Mouse (Mus musculus) left cerebral cortex, postnatal 14 days (tissue): Measurements from ENCODE around the gene Zscan2. TPM values are rescaled to one million over a fixed set of nuclear protein-coding genes. Genes with fewer than 3 reads are reported as not detected.

Experiments
- DNase-seq, 2 experiments: peaks; one replicate each; pipeline ENCODE4 v3.0.0; 2021 to 2022; ENCODE audit warnings: low spot score in 2 of 2, mixed read lengths in 1 of 2
- intact Hi-C: fragments of 180-260 bp; cut with DNase I; formaldehyde crosslinking; loops from one replicate; pipeline ENCODE4 v1.15.1; 2025
- total RNA-seq, 2 experiments: library from RNA; stranded (reverse); gene quantifications; 2 replicates each; pipeline ENCODE4 v1.2.3; 2021

Zscan2 gene
- total RNA-seq, 2 experiments from 2014 or later = 10.3 to 10.8 TPM

DNA sequence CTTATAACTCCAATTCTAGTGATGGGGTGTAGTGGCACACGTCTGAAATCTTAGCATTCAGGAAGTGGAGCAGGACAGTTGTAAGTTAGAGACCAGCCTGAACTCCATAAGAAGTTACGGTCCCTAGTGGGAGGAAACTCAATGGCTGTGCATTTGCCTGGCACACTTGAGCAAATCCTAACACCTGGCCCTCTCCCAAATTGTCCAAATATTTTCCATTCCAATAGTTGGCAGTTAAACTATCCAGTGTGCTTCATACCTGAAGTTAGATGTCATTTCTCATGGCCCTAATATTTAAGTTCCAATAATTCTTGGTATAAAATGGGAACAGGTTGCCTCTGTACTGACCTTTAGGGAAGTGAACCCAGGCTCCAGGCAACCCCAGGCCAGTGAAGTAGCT, 8.0 kb downstream of the Zscan2 start:
- intact Hi-C loops = no loop called here
- DNase-seq = no peak

DNA sequence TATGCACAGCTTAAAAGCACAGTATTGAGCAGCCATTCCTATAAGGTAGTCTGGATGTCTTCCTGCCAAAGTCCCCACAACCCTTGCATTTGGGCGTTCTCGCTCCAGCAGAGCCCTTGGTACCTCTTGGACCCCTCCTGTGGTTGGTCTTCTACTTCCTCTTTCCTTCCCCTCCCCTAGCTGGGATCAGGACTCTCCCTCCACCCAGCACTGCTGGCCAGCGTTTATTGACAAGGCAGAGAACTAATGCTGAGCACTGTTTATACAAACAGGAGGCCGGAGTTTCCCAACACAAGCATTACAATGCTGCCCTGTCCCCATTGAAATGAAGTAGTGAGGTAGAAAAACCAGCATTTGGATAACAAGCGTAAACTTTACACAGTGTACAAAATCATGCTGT, 12.3 kb downstream of the Zscan2 start:
- intact Hi-C loops = no loop called here

DNA sequence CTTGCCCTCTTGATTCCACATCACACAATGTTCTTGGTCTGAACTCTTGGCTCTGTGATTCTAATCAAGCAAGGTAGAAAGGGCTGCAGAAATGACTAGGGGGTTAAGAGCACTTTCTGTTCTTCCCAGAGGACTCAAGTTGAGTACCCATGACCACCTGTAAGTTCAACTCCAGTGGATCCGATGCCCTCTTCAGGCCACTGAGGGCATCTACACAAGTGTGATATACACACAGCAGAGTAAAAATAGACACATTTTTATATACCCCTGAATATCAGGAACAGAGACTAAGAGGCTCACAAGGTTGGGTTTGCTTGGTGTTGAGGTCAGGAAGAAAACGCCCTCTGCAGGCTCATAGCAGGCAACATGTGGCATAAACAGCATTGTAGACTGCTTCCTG, 12.9 kb downstream of the Zscan2 start:
- intact Hi-C loops = no loop called here
- DNase-seq = no peak

More for the DNA sequence above, 12.3 kb downstream of the Zscan2 start:
- DNase-seq = no peak

DNA sequence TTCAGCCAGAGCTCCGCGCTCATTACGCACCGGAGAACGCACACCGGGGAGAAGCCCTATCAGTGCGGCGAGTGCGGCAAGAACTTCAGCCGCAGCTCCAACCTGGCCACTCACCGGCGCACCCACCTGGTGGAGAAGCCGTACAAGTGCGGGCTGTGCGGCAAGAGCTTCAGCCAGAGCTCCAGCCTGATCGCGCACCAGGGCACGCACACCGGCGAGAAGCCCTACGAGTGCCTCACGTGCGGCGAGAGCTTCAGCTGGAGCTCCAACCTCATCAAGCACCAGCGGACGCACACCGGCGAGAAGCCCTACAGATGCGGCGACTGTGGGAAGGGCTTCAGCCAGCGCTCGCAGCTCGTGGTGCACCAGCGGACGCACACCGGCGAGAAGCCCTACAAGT, 15.0 kb downstream of the Zscan2 start:
- DNase-seq = no peak
- intact Hi-C loops = no loop called here

DNA sequence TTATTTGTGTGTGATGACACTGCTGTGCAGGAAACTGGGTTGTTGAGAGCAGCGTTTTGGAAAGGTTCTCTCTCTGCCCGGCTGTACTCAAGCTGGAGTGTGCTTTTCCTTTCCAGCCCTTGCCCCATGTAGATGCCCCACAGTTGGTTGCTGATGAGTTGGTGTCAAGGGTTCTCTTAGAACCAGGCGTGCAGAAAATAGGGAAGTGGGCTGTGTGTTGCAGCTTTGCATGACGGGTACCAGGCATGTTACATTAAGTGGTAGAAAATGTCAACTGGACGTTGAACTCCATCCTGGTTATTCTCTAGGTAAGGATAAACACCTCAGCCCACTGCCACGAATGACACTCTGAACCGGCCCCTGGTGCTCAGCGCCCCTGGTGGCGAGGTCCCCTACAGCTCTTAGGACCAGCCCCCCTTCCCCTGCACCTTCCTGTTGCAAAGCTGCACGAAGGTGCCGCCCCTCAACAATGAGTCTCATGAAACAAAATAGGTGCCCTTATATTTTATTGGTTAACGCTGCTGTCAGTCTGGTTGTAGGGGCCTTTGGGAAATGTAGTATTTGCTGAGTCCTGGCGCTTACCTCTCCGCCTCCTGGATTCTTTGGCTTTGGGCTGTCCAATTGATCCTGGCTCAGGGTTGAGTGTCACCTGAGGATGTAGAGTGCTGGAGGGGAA, 22.2 kb downstream of the Zscan2 start:
- peak; percentile 75 to 90 for DNase-seq
- intact Hi-C loops = loop anchor here (10.0 kb wide), 1 partner anchor 272 kb away; no protein-coding TSS in a partner anchor

DNA sequence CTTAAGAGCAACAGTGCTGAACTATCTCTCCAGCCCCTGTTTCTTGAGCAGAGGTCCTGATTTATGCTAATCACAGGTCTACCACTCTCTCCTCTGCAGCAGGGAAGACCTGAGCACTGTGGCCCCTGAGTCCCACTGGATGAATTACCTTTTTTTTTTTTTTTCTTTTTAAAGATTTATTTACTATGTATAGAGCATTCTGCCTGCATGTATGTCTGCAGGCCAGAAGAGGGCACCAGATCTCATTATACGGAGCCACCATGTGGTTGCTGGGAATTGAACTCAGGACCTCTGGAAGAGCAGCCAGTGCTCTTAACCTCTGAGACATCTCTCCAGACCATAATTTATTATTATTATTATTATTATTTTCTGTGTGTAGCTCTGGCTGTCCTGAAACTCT, 24.9 kb downstream of the Zscan2 start:
- intact Hi-C loops = loop anchor here (10.0 kb wide), 1 partner anchor 269 kb away; no protein-coding TSS in a partner anchor
- DNase-seq = no peak

DNA sequence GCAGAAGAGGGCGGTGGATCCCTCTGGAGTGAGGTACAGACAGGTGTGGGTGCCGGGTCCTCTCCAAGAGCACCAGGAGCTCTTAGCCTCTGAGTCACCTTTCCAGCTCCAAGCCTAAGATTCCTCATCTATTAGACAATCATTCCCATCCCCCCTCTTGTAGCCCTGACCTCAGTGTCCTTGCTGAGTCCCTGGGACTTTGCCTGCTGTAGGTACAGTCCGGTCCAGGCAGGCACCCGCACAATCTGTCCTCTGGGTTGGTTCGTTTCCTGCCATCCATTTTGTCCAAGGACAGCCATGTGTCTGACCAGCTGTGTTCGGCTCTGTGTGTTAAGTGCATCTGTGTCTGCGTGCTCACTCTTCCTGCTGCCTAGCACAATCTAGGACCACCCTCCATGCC, 27.9 kb downstream of the Zscan2 start:
- intact Hi-C loops = loop anchor here (10.0 kb wide), 1 partner anchor 266 kb away; no protein-coding TSS in a partner anchor
- DNase-seq = no peak

DNA sequence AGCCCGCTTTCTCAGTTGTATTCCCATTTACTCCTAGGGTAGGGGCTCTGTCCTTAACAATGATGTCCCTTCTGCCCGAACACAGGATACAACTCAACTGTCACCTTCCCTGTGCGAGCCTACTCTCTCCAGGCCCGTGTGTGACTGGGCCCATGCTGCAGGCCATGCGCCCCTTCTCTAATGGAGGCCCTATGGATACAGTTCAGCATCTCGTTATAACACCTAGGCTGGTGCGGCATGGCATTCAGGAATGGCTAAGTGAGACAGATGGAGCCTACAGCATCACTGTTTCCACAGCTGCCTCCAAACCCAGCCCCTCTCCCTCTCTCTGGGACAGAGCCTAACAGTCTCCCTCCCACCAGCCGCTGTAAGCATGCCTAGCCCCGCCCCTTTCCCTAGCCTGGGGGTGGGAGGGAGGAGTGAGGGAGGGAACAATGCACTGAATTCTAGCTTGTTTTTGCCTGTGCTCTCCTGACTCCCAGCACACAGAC, 28.3 kb downstream of the Zscan2 start:
- intact Hi-C loops = loop anchor here (10.0 kb wide), 1 partner anchor 266 kb away; no protein-coding TSS in a partner anchor
- DNase-seq = peak; percentile 31 to 57

DNA sequence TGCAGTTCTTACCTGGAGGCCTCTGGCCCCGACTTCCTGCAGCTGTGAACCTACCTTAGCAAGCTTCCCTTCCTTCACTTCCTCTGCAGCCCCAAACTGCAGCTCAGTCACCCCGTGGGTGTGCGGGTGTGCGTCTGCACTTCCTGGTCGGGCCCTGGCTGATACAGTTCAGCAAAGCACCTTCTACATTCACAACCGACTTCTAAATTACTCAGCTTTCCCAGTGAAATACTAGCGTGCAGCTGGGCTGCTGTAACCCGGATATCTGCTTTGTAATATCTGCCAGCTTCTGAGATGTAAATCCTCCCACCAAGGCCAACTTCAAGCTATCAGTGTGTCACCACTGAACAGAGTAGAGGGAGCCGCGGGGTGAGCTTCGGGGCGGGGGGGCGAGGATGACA, 29.1 kb downstream of the Zscan2 start:
- DNase-seq = no peak
- intact Hi-C loops = loop anchor here (10.0 kb wide), 1 partner anchor 265 kb away; no protein-coding TSS in a partner anchor

DNA sequence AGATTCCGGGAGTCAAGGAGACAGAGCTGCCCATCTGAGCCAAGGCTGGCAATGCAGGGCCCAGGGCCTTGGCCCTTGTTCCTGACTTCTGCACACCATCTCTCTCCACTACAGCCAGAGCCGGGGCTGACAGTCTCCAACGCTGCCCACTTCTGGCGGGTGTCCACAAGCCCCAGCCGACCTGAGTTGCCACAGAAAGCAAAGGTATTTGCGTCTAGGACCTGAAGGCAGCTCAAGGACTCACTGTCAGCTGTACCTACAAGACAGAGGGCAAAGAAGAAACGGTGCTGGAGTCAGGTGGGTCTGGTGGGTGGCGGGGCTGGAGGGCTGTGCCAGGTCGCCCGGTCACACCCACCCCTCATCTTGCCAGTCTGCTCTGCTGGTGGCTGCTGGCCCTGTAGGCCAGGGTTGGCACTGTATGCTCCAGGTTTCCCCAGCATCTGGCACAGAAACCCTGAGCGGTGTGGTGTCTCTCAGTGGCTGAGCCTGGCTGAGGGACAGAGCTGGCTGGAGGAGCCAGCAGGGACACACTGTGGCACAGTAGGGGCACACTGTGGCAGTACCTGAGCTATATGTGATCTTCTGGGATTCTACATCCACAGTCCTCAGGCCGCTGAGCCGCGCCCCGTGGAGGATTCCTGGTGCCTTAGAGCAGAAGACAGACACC, 32.5 kb downstream of the Zscan2 start:
- no peak for DNase-seq
- intact Hi-C loops = no loop called here

DNA sequence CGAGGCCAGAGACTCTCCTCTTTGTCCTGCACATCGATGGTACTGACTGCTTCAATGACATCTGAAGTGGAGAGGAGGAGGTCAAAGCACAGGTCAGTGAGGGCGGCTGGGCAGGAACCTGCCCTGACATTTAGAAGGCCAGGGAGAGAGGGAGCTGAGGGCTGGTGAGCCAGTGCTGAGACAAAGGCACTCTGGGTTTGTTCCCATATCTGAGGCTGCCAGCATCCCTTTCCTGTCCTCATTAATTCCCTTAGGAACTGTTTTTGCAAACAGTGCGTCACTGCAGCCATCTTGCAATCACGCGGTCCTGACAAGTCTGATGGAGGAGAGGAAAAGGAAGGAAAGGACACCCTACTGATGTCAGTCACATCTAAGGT, 33.0 kb downstream of the Zscan2 start:
- no peak for DNase-seq

DNA sequence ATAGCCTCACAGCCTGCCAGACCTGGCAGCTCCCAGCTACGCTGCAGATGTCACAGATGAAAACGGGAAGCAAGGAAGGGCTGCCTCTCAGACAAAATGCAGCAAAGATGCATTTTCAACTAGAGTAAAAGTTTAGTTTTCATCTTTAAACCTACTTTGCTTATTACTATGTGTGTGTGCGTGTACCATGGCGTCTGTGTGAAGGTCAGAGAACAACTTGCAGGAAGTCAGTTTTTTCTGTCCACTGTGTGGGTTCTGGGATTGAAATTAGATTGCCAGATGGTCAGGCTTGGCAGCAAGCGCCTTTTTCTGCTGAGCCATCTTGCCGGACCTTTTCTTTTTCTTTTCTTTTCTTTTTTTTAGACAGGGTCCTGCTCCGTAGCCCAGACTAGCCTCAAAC, 33.5 kb downstream of the Zscan2 start:
- intact Hi-C loops = no loop called here
- no peak for DNase-seq

More for the DNA sequence above, 33.0 kb downstream of the Zscan2 start:
- intact Hi-C loops = no loop called here

DNA sequence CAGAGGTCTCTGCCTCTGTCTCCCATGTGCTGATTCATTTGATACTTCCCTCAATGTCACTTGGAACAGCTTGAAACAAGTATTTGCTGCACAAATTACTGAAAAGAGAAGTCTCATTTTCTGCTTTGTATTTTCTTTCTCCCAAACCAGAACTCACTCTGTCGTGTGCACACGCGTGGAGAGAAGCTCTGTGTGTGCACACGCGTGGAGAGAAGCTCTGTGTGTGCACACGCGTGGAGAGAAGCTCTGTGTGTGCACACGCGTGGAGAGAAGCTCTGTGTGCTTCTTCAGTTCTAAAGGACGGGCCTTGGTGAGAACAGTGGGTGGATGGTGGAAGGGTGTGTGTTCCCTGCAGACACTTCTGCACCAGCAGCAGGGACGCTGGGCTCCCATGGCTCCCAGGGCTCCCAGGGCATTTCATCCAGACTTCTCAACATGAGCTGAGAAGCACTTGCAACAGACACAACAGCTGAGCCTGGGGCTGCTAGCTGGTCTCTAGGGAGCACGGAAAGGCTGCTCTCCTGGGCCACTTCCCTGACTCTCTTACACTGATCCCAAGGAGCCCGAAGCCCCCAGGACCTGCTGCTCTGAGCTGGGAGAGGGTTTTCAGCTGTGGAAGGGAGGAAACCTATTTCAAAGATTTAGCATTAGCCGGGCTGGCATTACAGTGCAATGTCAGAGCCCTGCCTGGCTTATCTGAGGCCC, 34.2 kb downstream of the Zscan2 start:
- intact Hi-C loops = no loop called here
- no peak for DNase-seq

DNA sequence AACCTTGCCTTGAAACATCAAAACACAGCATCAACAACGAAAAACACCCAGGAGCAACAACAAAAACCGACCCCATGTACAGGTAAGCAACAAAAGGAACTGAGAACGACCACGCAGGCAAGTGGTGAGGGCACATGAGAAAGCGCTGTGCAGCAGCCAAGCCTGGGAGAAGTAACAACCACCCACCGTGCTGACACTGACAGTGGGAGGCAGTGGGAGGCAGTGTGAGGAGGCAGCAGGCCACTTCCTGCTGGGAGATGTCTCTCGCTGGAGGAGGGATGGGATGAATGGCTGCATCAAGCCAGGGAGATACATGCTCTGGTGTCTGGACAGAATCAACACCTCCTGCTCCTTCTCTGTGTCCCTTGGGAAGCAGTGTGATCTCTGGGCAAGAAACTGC, 36.4 kb downstream of the Zscan2 start:
- no peak for DNase-seq
- intact Hi-C loops = no loop called here

DNA sequence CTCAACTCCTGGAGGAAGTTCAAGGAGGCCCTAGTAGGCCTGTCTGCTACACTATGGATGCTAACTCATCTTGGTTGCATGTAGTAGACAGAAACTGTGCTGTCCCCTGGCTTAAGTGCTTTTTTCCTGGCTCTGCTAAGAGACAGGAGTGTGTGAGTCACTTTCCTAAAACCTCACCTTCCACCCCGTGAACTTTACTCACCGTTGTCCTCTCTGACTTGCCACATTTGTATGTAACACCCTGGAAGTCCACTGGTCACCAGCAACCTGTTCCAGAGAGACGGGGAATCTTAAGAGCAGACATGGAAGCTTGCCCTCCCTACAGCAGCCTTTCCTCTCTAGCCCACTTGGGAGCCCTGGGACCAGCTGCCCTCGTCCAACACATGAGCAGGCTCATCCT, 37.0 kb downstream of the Zscan2 start:
- intact Hi-C loops = no loop called here
- DNase-seq = no peak

DNA sequence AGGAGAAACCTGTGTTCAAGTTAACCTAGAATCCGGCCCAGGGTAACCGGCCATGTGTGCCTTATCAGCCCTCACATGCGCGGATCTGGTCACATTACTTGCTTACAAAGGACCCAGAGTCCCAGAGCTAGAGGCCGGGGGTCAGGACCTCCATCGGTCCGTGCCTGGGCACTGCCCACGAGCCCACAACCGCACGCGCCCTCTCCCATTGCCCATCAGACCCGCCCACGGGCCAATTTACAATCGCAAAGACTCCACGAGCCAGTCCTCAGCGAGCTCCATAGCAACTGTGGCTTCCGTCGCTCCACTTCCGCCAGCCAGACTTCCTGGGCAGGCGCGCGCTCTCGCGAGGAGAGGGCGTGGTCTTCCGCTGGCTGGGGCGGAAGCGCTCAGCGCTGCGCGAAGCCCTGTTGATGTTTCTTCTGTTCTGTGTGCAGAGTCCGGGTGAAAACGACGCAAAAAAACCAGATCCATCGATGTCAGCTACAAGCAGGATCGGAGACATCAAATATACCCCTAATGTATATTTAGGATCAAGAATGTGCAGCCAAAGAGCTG, 40.3 kb downstream of the Zscan2 start, which contains the start of gene Wdr73:
TSS of gene Wdr73 (minus strand) at position 326 of the 558 bp plus-strand sequence.
- intact Hi-C loops = loop anchor here (5.0 kb wide), 1 partner anchor 46 kb away; the partner anchor contains the start of gene Sec11a
- peak; percentile 91 to 92 for DNase-seq

DNA sequence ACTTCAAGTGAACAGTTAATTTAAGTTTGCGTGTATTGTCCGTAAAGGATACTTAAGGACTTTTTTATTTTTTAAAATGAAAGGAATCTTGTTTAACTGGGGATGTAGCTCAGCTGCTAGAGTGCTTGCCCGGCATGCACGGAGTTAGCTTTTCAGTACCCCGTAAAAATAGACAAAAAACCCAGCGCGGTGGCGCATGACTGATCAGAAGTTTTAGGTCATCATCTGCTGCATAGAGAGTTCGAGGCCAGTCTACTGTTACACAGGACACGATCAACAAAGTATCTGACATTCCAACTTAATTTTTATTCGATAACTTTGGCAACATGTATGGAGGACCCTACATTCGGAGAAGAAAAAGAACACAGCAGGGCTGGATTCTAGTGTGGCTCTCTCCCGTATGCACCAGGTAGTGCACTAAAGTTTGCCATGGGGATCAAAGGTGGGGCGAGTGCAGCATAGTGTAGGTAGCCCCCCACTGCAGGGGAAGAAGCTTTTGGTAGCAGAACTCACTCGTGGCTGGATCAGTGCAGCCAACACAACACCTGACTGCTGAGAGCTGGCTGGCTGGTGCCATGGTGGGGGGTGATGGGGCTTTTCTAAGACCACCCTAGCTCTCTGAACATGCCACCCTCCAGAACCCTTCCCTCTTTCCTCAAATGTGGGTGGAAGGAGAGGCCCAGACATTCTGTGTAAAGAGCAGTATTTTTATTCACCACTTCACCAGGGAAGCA, 41.0 kb downstream of the Zscan2 start:
- intact Hi-C loops = loop anchor here (5.0 kb wide), 1 partner anchor 46 kb away; the partner anchor contains the start of gene Sec11a
- DNase-seq = no peak

DNA sequence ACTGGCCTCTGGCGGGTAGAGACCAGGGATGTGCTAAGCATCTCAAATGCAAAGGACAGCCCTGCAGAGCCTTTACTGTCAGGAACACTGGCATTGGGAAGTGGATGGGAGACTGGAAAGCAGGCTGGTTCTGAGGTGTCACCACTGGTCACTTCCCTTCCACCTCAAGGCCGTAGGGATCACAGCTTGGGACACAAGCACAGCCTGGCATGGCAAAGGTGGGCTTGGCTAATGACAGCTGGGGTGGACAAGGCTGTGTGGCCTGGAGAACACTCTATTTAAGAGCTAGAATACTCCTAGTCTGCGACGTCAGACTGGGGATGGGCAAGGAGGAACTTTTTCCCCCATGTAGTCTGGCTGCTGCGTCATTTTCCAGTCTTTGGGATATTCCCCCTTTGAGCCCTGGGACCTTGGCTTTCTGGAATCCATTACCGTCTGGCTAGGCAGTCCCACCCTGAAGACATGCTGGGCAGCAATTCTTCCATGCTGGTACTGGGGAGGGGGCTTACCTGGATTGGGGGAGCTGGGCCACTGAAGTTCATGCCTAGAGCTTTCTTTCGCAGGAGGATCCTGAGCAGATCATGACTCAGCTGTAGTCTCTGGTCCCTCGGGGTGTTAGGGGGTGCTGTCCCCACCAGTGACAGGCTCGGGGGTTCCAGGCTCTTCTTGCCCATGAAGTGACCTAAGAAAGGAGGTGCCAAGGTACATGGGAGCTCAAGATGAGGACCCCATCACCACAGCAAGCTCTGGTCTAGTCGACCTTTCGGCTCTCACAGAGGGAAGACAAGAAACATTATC, 43.1 kb downstream of the Zscan2 start:
- intact Hi-C loops = loop anchor here (5.0 kb wide), 1 partner anchor 43 kb away; the partner anchor contains the start of gene Sec11a
- no peak for DNase-seq
